Mouse (Mus musculus) liver, postnatal 0 days (tissue): ENCODE measurements at regions not wholly inside any gene's neighbourhood (a gene's known extent, or its start where the extent isn't known, plus 50 kb on each side); places are given as distances from the start of the nearest gene placed in this dataset.

Experiments used
- ATAC-seq: fragments of 200-750 bp; cut with Nextera tagmentation; 2 replicates; pipeline ENCODE4 v1.8.0; 2017; ENCODE audit warnings: mild to moderate bottlenecking, moderate library complexity
- DNase-seq: peaks from one replicate; pipeline ENCODE4 v3.0.0-alpha.2; 2016
- H3K27ac ChIP-seq: fragments of 300-500 bp; sonication (generic); 2 replicates; pipeline ENCODE4 v1.5.1; 2014; ENCODE audit warnings: antibody characterized with exemption, moderate library complexity, mild to moderate bottlenecking, low read depth
- H3K27me3 ChIP-seq: fragments of 300-500 bp; sonication (generic); 2 replicates; pipeline ENCODE4 v1.6.1; 2014; ENCODE audit warnings: low read length, control low read depth, mixed read lengths; ENCODE audit not compliant: insufficient read depth
- H3K36me3 ChIP-seq: fragments of 300-500 bp; sonication (generic); replicated peaks from 2 replicates; pipeline ENCODE4 v1.6.1; 2014; ENCODE audit warnings: mild to moderate bottlenecking, control low read depth, low read length, moderate library complexity, mixed read lengths; ENCODE audit not compliant: insufficient read depth
- H3K4me1 ChIP-seq: fragments of 300-500 bp; sonication (generic); 2 replicates; pipeline ENCODE4 v1.6.1; 2014; ENCODE audit warnings: antibody characterized with exemption, mild to moderate bottlenecking, control low read depth; ENCODE audit not compliant: insufficient read depth
- H3K4me2 ChIP-seq: fragments of 300-500 bp; sonication (generic); 2 replicates; pipeline ENCODE4 v1.6.1; 2014; ENCODE audit warnings: low read depth, mild to moderate bottlenecking, low read length, moderate library complexity, mixed read lengths
- H3K4me3 ChIP-seq: fragments of 300-500 bp; sonication (generic); 2 replicates; pipeline ENCODE4 v1.5.1; 2014; ENCODE audit warnings: low read depth, low read length
- H3K9ac ChIP-seq: fragments of 300-500 bp; sonication (generic); replicated peaks from 2 replicates; pipeline ENCODE4 v1.6.1; 2014; ENCODE audit warnings: mild to moderate bottlenecking, moderate library complexity
- H3K9me3 ChIP-seq: fragments of 300-500 bp; sonication (generic); 2 replicates; pipeline ENCODE4 v1.6.1; 2016; ENCODE audit warnings: mild to moderate bottlenecking, control low read depth, low read length, mixed read lengths
- CTCF ChIP-seq: sonication (generic); IDR thresholded peaks from 2 replicates; pipeline ENCODE4 v1.5.1; 2016; ENCODE audit warnings: antibody characterized with exemption, low read depth
- EP300 ChIP-seq: IDR thresholded peaks from 2 replicates; pipeline ENCODE4 v1.6.1; 2016; ENCODE audit warnings: antibody characterized with exemption, low read depth, mild to moderate bottlenecking
- WGBS: fragments of 180-500 bp; shearing (Covaris S2); extraction: QIAGEN DNeasy Blood & Tissue Kit; methylation state at CpG from one replicate; pipeline ENCODE4 v1.1.7; 2014; ENCODE audit not compliant: insufficient replicate concordance; 5-methylcytosine and 5-hydroxymethylcytosine counted together

DNA sequence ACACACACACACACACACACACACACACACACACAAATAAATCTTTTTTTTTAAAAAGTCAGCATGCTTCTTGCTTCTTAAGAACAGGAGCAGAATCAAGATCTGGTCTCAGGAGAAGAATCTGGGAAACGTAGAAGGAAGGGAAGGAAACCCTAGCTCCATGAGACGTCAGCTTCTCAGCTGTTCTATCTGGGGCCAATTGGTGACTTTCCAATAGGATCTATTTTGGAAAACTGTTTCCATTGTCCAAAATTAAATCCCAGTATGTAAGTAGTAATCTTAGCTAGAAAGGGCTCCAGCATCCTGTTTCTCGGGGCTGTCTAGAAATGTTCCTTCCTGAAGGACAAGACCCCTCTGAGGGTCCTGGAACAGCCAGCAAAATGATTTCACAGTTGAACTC lies 76.6 kb downstream of the Dact1 start:
- DNase-seq (no peak), ATAC-seq (no peak)
- no peaks in the 10 kb centered on the region for H3K4me1 ChIP-seq
- no peaks in the 10 kb centered on the region for H3K27me3 ChIP-seq
- no peak for TF ChIP-seq CTCF
- TF ChIP-seq EP300 = no peak
- no peak overlapping the region for H3K27ac ChIP-seq
- H3K4me3 ChIP-seq = no peak overlapping the region
- H3K9me3 ChIP-seq = no peaks in the 10 kb centered on the region
- no peak overlapping the region for H3K9ac ChIP-seq
- H3K4me2 ChIP-seq = no peak overlapping the region
- WGBS = 61% methylated on average over 3 of the region's 3 CpGs
- no peaks in the 10 kb centered on the region for H3K36me3 ChIP-seq

DNA sequence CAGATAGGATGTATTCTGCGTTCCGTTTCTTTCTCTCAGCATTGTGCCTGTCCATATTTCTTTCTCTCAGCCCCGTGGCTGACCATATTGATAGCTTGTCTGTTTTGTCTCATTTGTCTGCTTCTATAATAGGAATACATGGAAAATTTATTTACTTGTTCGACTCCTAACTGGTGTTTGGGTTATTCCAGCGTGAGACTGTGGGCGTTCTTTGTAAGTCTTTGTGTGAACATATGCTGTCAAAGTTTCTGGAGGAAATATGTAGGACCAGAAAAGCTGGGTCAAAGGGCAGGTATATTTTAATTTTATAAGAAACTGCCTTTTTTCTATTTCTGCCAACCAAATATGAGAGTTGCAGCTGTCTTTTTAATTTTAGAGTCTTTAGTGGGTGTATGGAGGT lies 81.8 kb downstream of the Dact1 start:
- ATAC-seq (no peak), DNase-seq (no peak)
- H3K9ac ChIP-seq = no peak overlapping the region
- no peak overlapping the region for H3K4me3 ChIP-seq
- no peak overlapping the region for H3K27ac ChIP-seq
- H3K4me2 ChIP-seq = no peak overlapping the region
- 74% methylated on average over 6 of the region's 6 CpGs for WGBS
- no peaks in the 10 kb centered on the region for H3K36me3 ChIP-seq
- H3K4me1 ChIP-seq = no peaks in the 10 kb centered on the region
- TF ChIP-seq CTCF (no peak), EP300 (no peak)
- no peaks in the 10 kb centered on the region for H3K9me3 ChIP-seq
- H3K27me3 ChIP-seq = no peaks in the 10 kb centered on the region

DNA sequence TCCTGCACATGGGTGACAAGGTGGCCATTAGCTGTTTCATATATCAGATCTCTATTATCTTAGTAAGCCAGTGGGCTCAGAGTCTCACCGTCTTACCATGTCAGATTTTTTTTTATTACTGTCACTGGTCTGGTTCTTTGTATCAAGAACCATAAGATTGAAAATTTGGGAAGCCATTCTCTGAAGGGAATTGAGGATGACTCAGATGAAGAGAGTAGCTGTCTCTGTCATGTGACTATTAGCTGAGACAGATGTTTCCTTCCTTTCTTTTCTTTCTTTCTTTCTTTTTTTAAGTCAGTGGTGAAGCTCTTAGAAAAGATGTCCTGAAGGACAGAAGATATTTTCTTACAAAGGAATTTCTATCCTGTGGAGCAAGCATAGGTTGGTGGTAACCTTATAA lies 84.1 kb downstream of the Dact1 start:
- no peaks in the 10 kb centered on the region for H3K36me3 ChIP-seq
- H3K27ac ChIP-seq = no peak overlapping the region
- WGBS = 71% methylated on average over 1 of the region's 1 CpGs
- TF ChIP-seq EP300 (no peak), CTCF (no peak)
- no peaks in the 10 kb centered on the region for H3K27me3 ChIP-seq
- DNase-seq (no peak), ATAC-seq (no peak)
- no peaks in the 10 kb centered on the region for H3K4me1 ChIP-seq
- no peak overlapping the region for H3K4me3 ChIP-seq
- H3K4me2 ChIP-seq = no peak overlapping the region
- no peaks in the 10 kb centered on the region for H3K9me3 ChIP-seq
- no peak overlapping the region for H3K9ac ChIP-seq

DNA sequence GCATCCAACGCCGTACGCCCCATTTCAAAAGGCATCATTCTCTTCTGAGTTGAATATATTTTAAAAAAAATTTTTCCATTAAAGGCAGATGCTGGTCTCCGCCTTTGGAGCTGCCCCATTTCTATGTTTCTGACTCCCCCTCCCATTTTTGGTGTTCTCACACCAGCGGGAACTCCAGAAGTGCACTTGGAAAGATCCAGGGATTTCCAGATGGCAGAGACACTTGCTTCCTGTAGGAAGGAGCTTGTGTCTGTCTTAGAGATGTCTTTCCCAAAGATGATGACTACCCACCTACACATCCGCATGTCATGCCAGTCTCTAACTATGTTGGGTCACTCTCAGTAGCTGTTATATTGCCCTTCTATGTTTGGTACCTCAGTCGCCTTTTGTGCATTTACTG lies 87.8 kb downstream of the Dact1 start:
- Histone ChIP-seq H3K27me3 (no peaks in the 10 kb centered on the region), H3K4me1 (no peaks in the 10 kb centered on the region), H3K9ac (no peak overlapping the region), H3K4me2 (no peak overlapping the region), H3K27ac (no peak overlapping the region), H3K9me3 (no peaks in the 10 kb centered on the region), H3K36me3 (no peaks in the 10 kb centered on the region), H3K4me3 (no peak overlapping the region)
- ATAC-seq (no peak), DNase-seq (no peak)
- TF ChIP-seq CTCF (no peak), EP300 (no peak)
- 80% methylated on average over 7 of the region's 7 CpGs for WGBS

DNA sequence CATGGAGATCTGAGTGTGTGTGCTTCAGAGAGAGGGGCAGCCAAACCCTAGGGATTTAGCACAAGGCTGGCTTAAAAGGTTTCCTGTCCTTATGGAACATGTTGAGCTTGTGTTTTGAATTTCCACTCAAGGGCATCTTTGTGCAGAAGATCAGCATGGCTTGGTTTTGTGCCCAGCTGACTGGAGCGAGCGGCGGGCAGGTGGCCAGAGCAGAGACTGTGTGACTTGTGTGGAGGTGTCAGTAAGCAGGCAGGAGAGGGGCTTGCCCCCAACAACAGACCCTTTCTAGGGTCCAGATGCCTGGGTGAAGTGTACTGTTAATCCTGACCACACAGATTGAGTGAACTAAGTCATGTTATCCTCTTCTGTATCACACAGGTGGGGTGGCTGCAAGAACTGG lies 89.0 kb downstream of the Dact1 start:
- Histone ChIP-seq H3K9ac (no peak overlapping the region), H3K4me1 (no peaks in the 10 kb centered on the region), H3K9me3 (no peaks in the 10 kb centered on the region), H3K4me2 (no peak overlapping the region), H3K4me3 (no peak overlapping the region), H3K27ac (no peak overlapping the region), H3K27me3 (no peaks in the 10 kb centered on the region), H3K36me3 (no peaks in the 10 kb centered on the region)
- WGBS = 90% methylated on average over 3 of the region's 3 CpGs
- ATAC-seq (no peak), DNase-seq (no peak)
- TF ChIP-seq CTCF (no peak), EP300 (no peak)

DNA sequence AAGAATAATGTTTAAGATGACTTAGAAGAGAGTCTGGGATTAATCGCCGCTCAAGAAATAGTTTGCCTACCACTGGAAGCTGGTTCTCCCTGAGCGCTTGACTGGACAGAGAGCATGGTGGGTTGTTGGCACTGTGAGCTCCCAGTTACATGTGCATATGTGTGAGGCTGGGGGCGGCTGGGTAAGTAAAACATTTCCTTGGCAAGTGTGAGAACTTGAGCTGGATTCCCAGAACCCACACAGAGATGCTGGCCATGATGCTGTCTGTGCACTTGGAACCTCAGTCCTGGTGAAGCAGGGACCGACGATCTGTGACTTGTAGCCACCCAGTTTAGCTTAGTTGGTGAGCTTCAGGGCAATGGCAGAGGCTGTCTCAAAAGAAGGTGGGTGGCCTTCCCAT lies 90.5 kb downstream of the Dact1 start:
- H3K27me3 ChIP-seq = no peaks in the 10 kb centered on the region

More for the DNA sequence above, 90.5 kb downstream of the Dact1 start:
- Histone ChIP-seq H3K4me1 (no peaks in the 10 kb centered on the region), H3K4me3 (no peak overlapping the region), H3K4me2 (no peak overlapping the region), H3K9me3 (no peaks in the 10 kb centered on the region), H3K9ac (no peak overlapping the region), H3K27ac (no peak overlapping the region), H3K36me3 (no peaks in the 10 kb centered on the region)
- no peak for ATAC-seq
- no peak for DNase-seq
- WGBS = 82% methylated on average over 6 of the region's 6 CpGs
- TF ChIP-seq EP300 (no peak), CTCF (no peak)
